Mouse (Mus musculus) left cerebral cortex, postnatal 14 days (tissue): ENCODE measurements around the gene Magi1. TPM values are rescaled to one million over a fixed set of nuclear protein-coding genes. Genes with fewer than 3 reads are reported as not detected.

ENCODE experiments used
- DNase-seq, 2 experiments: peaks; one replicate each; pipeline ENCODE4 v3.0.0; 2021 to 2022; ENCODE audit warnings: low spot score in 2 of 2, mixed read lengths in 1 of 2
- intact Hi-C: fragments of 180-260 bp; cut with DNase I; formaldehyde crosslinking; loops from one replicate; pipeline ENCODE4 v1.15.1; 2025
- long read RNA-seq, 2 experiments: library from polyadenylated mRNA; stranded (forward); transcript quantifications; one replicate each; pipeline ENCODE4 v2.0.0; 2021
- total RNA-seq, 2 experiments: library from RNA; stranded (reverse); gene quantifications; 2 replicates each; pipeline ENCODE4 v1.2.3; 2021

Gene Magi1
- 10 to 100 TPM; 80.0 to 80.2 TPM for total RNA-seq
- long read RNA-seq, experiment 1, partial matches to known transcripts: 12 of 43 reads
- long read RNA-seq, experiment 1, other reads (novel, unspliced or antisense): 31 of 43 reads
- long read RNA-seq, experiment 2, partial matches to known transcripts: 11 of 39 reads
- long read RNA-seq, experiment 2, other reads (novel, unspliced or antisense): 28 of 39 reads

- DNase-seq: peak; percentile 94 to 95
- intact Hi-C loops: loop anchor here (5.0 to 10.0 kb wide), 3 partner anchors 119 to 201 kb away; no protein-coding TSS in a partner anchor
Observed at GRCm38 (mm10) chr6:94283318-94284061, at the start of gene Magi1. TSS of gene Magi1 (minus strand) at chr6:94283917.

GRCm38 (mm10) chr6:94327143-94327542 lies 43.4 kb upstream of the Magi1 start:
- intact Hi-C loops: no loop called here
- DNase-seq: no peak

GRCm38 (mm10) chr6:94316886-94317285 lies 33.2 kb upstream of the Magi1 start:
- intact Hi-C loops: no loop called here
- no peak for DNase-seq

DNA sequence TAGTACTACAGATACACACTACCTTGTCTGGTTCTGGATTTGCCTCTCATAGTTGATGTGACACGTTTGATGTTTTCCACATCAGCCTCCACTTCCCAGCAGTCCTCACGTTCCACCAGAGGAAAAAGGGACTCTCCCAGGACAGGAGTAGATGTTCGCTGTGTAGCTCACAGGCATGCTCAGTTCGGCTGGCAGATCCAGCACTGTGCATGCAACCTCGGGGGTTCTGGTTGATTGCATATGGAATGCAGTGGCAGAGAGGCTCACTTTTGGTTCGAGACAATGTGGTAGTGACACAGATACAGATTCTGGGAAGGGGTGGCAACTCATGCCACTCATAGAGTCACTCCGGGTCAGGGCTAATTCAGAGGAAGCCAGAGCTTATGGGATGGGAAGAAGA lies 28.6 kb upstream of the Magi1 start:
- DNase-seq: no peak
- intact Hi-C loops: no loop called here

DNA sequence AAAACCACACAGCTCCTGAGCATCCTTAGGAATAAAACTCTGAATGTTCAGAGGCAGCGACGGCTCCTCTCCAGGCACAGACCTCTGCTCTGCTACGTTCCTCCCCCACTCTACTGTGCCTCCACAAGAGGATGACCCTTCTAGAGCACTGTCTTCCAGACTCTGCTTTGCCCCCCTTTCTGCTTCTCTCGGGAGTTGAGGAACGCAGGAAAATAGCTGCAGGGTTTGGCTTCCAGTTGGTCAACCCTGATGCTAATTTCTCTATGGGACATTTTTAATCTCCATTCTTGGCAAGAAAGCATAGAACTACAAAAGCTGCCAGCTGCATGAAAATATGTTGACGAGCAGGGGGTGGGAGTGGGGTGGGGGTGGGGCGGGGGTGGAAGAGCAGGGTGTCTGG lies 24.8 kb upstream of the Magi1 start:
- no peak for DNase-seq
- intact Hi-C loops: no loop called here

DNA sequence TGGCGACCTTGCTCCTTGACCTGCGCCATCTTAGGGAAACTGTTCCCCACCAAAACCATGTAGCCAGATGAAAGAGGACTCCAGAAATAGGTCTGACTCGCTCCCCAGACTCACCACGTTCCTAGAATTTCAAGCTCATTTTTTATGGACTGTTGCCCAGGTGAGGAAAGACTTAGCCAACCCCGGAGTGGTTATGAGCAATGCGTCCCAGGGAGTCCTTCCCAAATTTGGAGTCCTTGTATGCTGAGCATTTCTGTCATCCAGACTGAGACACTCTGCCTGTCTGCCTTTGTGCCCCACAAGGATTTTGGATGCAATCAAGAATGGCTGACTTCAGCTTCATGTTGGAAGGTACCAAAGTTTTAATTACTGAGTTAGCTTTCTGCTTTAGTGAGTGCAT lies 19.8 kb upstream of the Magi1 start:
- peak in 1 of 2 experiments; percentile 39 for DNase-seq
- intact Hi-C loops: no loop called here

- DNase-seq: no peak
- intact Hi-C loops: no loop called here
Observed at GRCm38 (mm10) chr6:94301804-94302203, 18.1 kb upstream of the Magi1 start.

GRCm38 (mm10) chr6:94300562-94300961 lies 16.8 kb upstream of the Magi1 start:
- intact Hi-C loops: no loop called here
- no peak for DNase-seq

GRCm38 (mm10) chr6:94287387-94287786 lies 3.7 kb upstream of the Magi1 start:
- no peak for DNase-seq
- intact Hi-C loops: loop anchor here (10.0 kb wide), 2 partner anchors 123 to 177 kb away; no protein-coding TSS in a partner anchor

- no peak for DNase-seq
- intact Hi-C loops: loop anchor here (10.0 kb wide), 2 partner anchors 122 to 178 kb away; no protein-coding TSS in a partner anchor
Observed at GRCm38 (mm10) chr6:94286555-94286954, 2.8 kb upstream of the Magi1 start.

DNA sequence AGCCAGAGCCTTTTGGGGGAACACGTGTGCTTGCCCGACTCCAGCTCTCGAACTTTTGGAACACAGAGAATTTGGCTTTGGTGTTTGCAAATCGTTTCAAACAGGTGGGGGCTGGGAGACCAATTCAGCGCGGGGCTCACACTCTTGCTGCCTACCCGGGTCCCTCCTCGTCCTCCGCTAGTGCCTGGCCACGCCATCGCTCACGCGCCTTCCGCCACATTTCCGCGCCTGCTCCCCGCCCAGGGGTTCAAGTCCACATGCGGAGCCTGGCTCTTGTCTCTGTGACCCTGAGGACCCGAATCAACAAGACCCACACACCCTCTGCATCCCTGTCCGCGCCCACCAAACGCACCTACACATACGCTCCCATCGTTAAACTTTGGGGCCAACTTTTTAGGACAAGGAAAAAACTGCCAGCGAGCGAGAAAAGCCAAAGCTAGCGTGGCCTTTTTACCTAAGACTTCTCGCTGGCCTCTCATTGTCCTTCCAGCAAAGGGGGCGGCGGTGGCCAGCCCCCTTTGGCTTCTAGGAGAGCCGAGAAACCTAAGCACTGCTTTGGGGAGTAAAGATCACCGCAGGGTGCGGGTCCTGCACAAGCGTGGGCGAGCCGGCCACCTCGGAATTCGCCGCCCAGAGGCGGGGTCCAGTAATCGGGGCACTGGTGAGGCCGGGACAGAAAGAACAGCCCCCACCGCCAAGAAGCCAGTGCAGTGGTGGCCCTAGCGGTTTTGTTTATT lies 540 bp upstream of the Magi1 start:
- intact Hi-C loops: loop anchor here (5.0 to 10.0 kb wide), 3 partner anchors 119 to 202 kb away; no protein-coding TSS in a partner anchor
- DNase-seq: no peak

- intact Hi-C loops: loop anchor here (5.0 to 10.0 kb wide), 3 partner anchors 118 to 200 kb away; no protein-coding TSS in a partner anchor
- no peak for DNase-seq
Observed at GRCm38 (mm10) chr6:94282301-94283241, 1.1 kb downstream of the Magi1 start.

- intact Hi-C loops: loop anchor here (5.0 to 10.0 kb wide), 3 partner anchors 117 to 199 kb away; no protein-coding TSS in a partner anchor
- no peak for DNase-seq
Observed at GRCm38 (mm10) chr6:94281606-94282280, 2.0 kb downstream of the Magi1 start.

DNA sequence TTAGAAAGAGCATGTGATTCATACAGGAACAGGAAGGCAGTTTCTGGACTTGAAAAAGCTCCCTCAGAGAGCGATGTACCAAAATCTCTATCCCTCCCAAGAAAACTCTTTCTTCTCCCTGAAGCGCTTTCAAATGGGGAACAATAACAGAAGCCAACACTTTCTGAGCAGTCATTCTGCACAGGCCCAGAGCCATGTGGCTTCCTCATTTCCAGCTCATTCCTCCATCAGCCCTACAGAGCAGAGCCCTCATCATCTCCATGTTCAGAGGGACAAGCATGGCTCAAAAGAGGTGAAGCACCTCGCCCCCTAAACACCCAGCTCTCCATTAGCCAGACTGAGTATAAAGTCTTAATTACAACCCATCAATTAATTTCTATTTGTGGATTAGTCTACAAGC lies 9.8 kb downstream of the Magi1 start:
- no peak for DNase-seq
- intact Hi-C loops: no loop called here

DNA sequence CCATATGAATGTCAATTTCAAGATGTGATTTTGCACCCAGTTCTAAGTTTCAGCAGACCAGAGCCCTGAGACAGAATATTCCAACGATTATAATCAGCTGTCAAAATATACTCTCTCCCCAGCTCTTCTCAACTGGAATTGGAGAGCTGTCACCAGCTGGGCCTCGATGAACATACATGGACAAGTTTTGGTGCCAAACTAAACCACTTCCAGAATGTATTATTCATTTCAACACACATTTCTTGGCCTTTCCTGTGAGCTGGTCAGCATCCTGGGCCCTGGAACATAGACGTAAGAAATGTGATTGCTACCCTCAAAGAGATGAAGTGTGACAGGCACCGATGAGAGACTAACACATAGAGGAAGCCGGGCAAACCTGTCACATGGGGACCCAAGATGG lies 13.7 kb downstream of the Magi1 start:
- DNase-seq: no peak
- intact Hi-C loops: no loop called here

DNA sequence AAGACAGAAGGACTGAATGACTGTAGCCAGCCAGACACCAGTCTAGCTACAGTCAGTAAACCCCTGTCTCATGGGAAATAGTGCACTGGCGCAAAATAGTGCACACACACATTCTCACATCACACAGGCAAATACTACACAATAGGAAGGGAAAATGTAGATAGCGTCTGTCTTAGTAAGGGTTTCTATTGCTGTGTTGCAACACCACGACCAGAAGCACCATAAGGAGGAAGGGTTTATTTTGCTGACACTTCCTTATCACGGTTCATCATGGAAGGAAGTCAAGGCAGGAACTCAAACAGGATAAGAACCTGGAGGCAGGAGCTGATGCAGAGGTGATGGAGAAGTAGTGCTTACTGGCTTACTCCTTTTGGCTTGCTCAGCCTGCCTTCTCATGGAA lies 14.5 kb downstream of the Magi1 start:
- intact Hi-C loops: loop anchor here (5.0 kb wide), 1 partner anchor 37 kb away; no protein-coding TSS in a partner anchor
- DNase-seq: no peak

DNA sequence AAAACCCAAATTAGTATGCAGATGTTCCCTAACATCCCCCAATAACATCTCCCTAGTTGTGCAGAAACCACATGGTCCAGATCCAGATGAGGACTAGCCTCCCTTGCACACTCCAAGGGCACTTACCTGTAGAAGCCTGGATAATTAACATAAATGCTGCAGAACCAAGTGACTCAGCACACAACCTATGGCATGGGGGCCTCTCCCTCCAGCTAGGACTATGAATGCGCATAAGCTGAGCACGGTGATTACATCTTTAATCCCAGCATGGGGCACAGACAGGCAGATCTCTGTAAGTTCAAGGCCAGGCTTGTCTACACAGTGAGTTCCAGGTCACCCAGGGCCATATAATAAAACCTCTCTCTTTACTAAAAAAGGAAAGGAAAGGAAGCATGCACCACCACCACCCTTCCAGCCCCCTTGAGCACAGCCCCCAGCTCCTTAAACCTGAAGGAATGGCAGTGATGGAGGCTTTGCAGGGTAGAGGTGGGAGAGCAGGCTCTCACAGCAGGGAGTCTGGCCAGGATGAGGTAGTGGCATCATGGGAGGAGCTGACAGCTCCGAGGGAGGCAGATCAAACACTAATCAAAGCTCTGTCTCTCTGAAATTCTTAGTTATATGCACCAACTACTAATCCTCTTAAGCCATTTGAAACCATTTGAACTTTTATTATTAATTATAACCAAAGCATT lies 18.3 kb downstream of the Magi1 start:
- intact Hi-C loops: loop anchor here (5.0 kb wide), 1 partner anchor 33 kb away; no protein-coding TSS in a partner anchor
- no peak for DNase-seq
